ENCODE assay signal across 11 mouse cellular contexts in genomic region chr11:118905656-118906055, GRCm38 (mm10). TPM values are rescaled to one million over a fixed set of nuclear protein-coding genes. Genes with fewer than 3 reads are reported as not detected.
DNase-seq lines count a peak whose midpoint lies in the region; ATAC-seq and TF ChIP-seq lines count a peak whose summit lies in the region.
"Had no signal": no experiment of that assay in that cellular context is flagged by ENCODE, and none has a peak within 500 bp of the region (broad histone marks: within the 10 kb centered on the region; RNA-seq: fewer than 3 reads in every experiment).

No protein-coding gene starts in this region.

- H3K36me3 ChIP-seq in neural tube, embryonic 14.5 days (ENCODE audit: control insufficient read depth, insufficient read depth, low read length): no peaks in the 10 kb centered on the region
- H3K36me3 ChIP-seq: lung, embryonic 15.5 days had no signal

- H3K9me3 ChIP-seq in neural tube, embryonic 14.5 days (ENCODE audit: control insufficient read depth, low read length): no peaks in the 10 kb centered on the region
- H3K9me3 ChIP-seq: lung, embryonic 15.5 days had no signal

- H3K4me2 ChIP-seq in neural tube, embryonic 14.5 days (ENCODE audit: low read depth, low read length): peak overlapping the region; percentile 86
- H3K4me2 ChIP-seq: lung, embryonic 15.5 days had no signal

- WGBS in neural tube, embryonic 14.5 days: 40% methylated on average over 11 of the region's 11 CpGs

- ATAC-seq in neural tube, embryonic 14.5 days (ENCODE audit: low read depth): no peak

- peak overlapping the region; percentile 37 for H3K9ac ChIP-seq in neural tube, embryonic 14.5 days (replicated peaks; ENCODE audit: low read depth, low read length)
- H3K9ac ChIP-seq: lung, embryonic 15.5 days had no signal

- no peak for TF ChIP-seq CTCF in layer of hippocampus, adult 2 months (conservative IDR thresholded peaks at IDR 0.05)

- no peaks in the 10 kb centered on the region for H3K27me3 ChIP-seq in neural tube, embryonic 14.5 days (ENCODE audit: control insufficient read depth, insufficient read depth, low read length)

- peaks cover 40% of the 10 kb centered on the region for H3K4me1 ChIP-seq in neural tube, embryonic 14.5 days (ENCODE audit: control insufficient read depth, insufficient read depth, low read length)

- peak overlapping the region; percentile 99 for H3K27ac ChIP-seq in layer of hippocampus, adult 2 months
- peak overlapping the region; percentile 99 for H3K27ac ChIP-seq in neural tube, embryonic 14.5 days (ENCODE audit: low read depth, low read length)
- H3K27ac ChIP-seq: lung, embryonic 15.5 days had no signal

- DNase-seq in layer of hippocampus, adult 2 months (ENCODE audit: low spot score in 2 of 2): peak; percentile 64 to 86
- DNase-seq in layer of hippocampus, postnatal 25 days (ENCODE audit: extremely low spot score in 1 of 2, low spot score in 1 of 2): no peak
- peak; percentile 47 to 63 for DNase-seq in cerebellum, postnatal 14 days
- DNase-seq in frontal cortex, postnatal 14 days (ENCODE audit: low spot score in 2 of 2): peak; percentile 53 to 64
- no peak for DNase-seq in kidney, postnatal 25 days
- no peak for DNase-seq in kidney, adult 18-20 months
- DNase-seq in heart, adult 18-20 months: no peak
- DNase-seq: heart, postnatal 10 days had no signal

- H3K4me3 ChIP-seq in layer of hippocampus, adult 2 months: peak overlapping the region; percentile 77
- peak overlapping the region; percentile 94 for H3K4me3 ChIP-seq in neural tube, embryonic 14.5 days (ENCODE audit: low read depth, low read length)
- H3K4me3 ChIP-seq: lung, embryonic 15.5 days; myocyte had no signal

RNA-seq across cellular contexts. Expression of gene Rbfox3, which starts 5.7 kb away (rescaled TPM):
- 100 to 1,000 TPM; 276 to 303 TPM for total RNA-seq in layer of hippocampus, adult 2 months (2021)
- total RNA-seq in layer of hippocampus, postnatal 25 days (2021): 100 to 1,000 TPM; 266 to 285 TPM
- 81.9 and 82.7 TPM in 2 replicates for polyA plus RNA-seq in neural tube, embryonic 14.5 days (2014; fragmentation: Nextera tagmentation; extraction: Ambion mirVana)
- under 1 TPM in 1 of 2 experiments, not detected in 1; 0.10 TPM for total RNA-seq in heart, adult 18-20 months (2021)
- polyA plus RNA-seq: myocyte had no signal

Comparison
In these comparisons a context has a peak if more than half of its experiments do, and no peak if none do; other contexts are left out.
1. DNase-seq: peak in layer of hippocampus, adult 2 months (2 of 2), cerebellum, postnatal 14 days (2 of 2) and frontal cortex, postnatal 14 days (2 of 2); none in layer of hippocampus, postnatal 25 days (0 of 2), kidney, postnatal 25 days (0 of 2), kidney, adult 18-20 months (single experiment) and heart, adult 18-20 months (0 of 2).
2. RNA of gene Rbfox3, which starts 5.7 kb away (total RNA-seq): 276 to 303 TPM in layer of hippocampus, adult 2 months and 266 to 285 TPM in layer of hippocampus, postnatal 25 days; 0.10 TPM in heart, adult 18-20 months; every median in the first group is over 100 times any median in the second.